Mouse (Mus musculus) hematopoietic stem cell, adult 5-6 weeks (primary cell): Measurements from ENCODE around the gene Fxyd2. TPM values are rescaled to one million over a fixed set of nuclear protein-coding genes. Genes with fewer than 3 reads are reported as not detected.

Source experiments
- ATAC-seq, 2 experiments: fragments of 125-278 bp in 1 of 2; replicated peaks in 1 of 2; 2 replicates each; pipeline ENCODE4 v1.8.0; 2016 to 2017; ENCODE audit warnings: inconsistent platforms in 2 of 2, mild to moderate bottlenecking in 2 of 2, moderate number of reproducible peaks in 2 of 2, low read depth in 1 of 2, moderate TSS enrichment in 1 of 2; ENCODE audit not compliant: low FRiP score in 2 of 2, poor library complexity in 2 of 2, severe bottlenecking in 2 of 2, insufficient read depth in 1 of 2, low TSS enrichment in 1 of 2
- total RNA-seq: library from RNA; stranded (forward); fragments of 172-1452, 232-1000 nt; gene quantifications from 2 replicates; pipeline ENCODE4 v1.2.3, GENCODE M21; 2017

Gene Fxyd2
- total RNA-seq, 1 experiment from 2014 or later: not detected

- ATAC-seq: no peak
Observed at GRCm38 (mm10) chr9:45444251-45444798, 44.9 kb downstream of the Fxyd2 start.

GRCm38 (mm10) chr9:45449658-45450057 is 50.2 kb downstream of the Fxyd2 start:
- no peak for ATAC-seq

GRCm38 (mm10) chr9:45451346-45451745 is 51.9 kb downstream of the Fxyd2 start:
- no peak for ATAC-seq

GRCm38 (mm10) chr9:45454032-45454431 is 54.6 kb downstream of the Fxyd2 start:
- no peak for ATAC-seq

- ATAC-seq: no peak
Observed at GRCm38 (mm10) chr9:45454889-45455610, 55.6 kb downstream of the Fxyd2 start.

- ATAC-seq: peak in 1 of 2 experiments; percentile 29; a peak in 2 of 4 replicates
Observed at GRCm38 (mm10) chr9:45457200-45457599, 57.7 kb downstream of the Fxyd2 start.

- no peak for ATAC-seq
Observed at GRCm38 (mm10) chr9:45458363-45458762, 58.9 kb downstream of the Fxyd2 start.

Other genes starting within 250 kb of the Fxyd2 start
- 1.3 and 3.6 TPM in 2 replicates for gene BC049352, start 217.7 kb upstream of the Fxyd2 start, total RNA-seq
- 0.31 TPM in 1 of 2 replicates, not detected in the other for gene Tmprss4, start 195.6 kb upstream of the Fxyd2 start, total RNA-seq
- 8.0 and 18.6 TPM in 2 replicates for gene Il10ra, start 130.5 kb upstream of the Fxyd2 start, total RNA-seq
- not detected in 2 replicates for gene Tmprss13, start 80.6 kb upstream of the Fxyd2 start, total RNA-seq
- gene Fxyd6, start 29.5 kb upstream of the Fxyd2 start, total RNA-seq: not detected in 2 replicates
- not detected in 2 replicates for gene Dscaml1, start 27.0 kb downstream of the Fxyd2 start, total RNA-seq